Mouse (Mus musculus) heart, adult 2 months (tissue): ENCODE results near the gene Ccdc58.

ENCODE experiments used
- CTCF ChIP-seq: fragments of 200-600 bp; IDR thresholded peaks from 2 replicates; pipeline ENCODE4 v1.8.1; 2022; ENCODE audit warnings: antibody characterized with exemption, mild to moderate bottlenecking, moderate library complexity
- POLR2A ChIP-seq: fragments of 200-500 bp; IDR thresholded peaks from 2 replicates; pipeline ENCODE4 v1.6.1; 2011; ENCODE audit warnings: mild to moderate bottlenecking, low read depth, low read length, control low read depth; ENCODE audit not compliant: insufficient read depth

GRCm38 (mm10) chr16:36094079-36094478 is 22.6 kb downstream of the Ccdc58 start:
- TF ChIP-seq CTCF (no peak), POLR2A (no peak)
